Comparison of ENCODE assay signal across 36 mouse cellular contexts in genomic region chr5:137068711-137069110, GRCm38 (mm10). TPM values are rescaled to one million over a fixed set of nuclear protein-coding genes. Genes with fewer than 3 reads are reported as not detected.
DNase-seq lines count a peak whose midpoint lies in the region; ATAC-seq and TF ChIP-seq lines count a peak whose summit lies in the region.
"Had no signal": no experiment of that assay in that cellular context is flagged by ENCODE, and none has a peak within 500 bp of the region (broad histone marks: within the 10 kb centered on the region; RNA-seq: fewer than 3 reads in every experiment).

No protein-coding gene starts in this region.

- H3K36me3 ChIP-seq in myocyte (ENCODE audit: control insufficient read depth, insufficient read depth) = no peaks in the 10 kb centered on the region
- H3K36me3 ChIP-seq: embryonic facial prominence, embryonic 13.5 days; limb, embryonic 12.5 days; liver, embryonic 15.5 days; neural tube, embryonic 12.5 days had no signal

- H3K27me3 ChIP-seq in myocyte (ENCODE audit: control insufficient read depth, insufficient read depth, insufficient read length) = no peaks in the 10 kb centered on the region
- H3K27me3 ChIP-seq: embryonic facial prominence, embryonic 13.5 days; limb, embryonic 12.5 days; neural tube, embryonic 12.5 days; Patski had no signal

- peaks cover 31% of the 10 kb centered on the region for H3K79me2 ChIP-seq in myocyte (ENCODE audit: control insufficient read depth, insufficient read depth)

- H3ac ChIP-seq in myocyte (ENCODE audit: control insufficient read depth, insufficient read length) = no peak overlapping the region

- H3K4me3 ChIP-seq in myocyte = no peak overlapping the region
- H3K4me3 ChIP-seq: embryonic facial prominence, embryonic 13.5 days; erythroblast, embryonic 14.5 days; gastrocnemius, adult 2 months; limb, embryonic 12.5 days; liver, embryonic 15.5 days; neural tube, embryonic 12.5 days had no signal

- peak; percentile 34 for DNase-seq in CD4-positive, CD25-positive, alpha-beta regulatory T cell, adult 2 months (ENCODE audit: low read depth, low spot score)
- peak; percentile 87 for DNase-seq in R1 (ENCODE audit: low read depth, low spot score)
- DNase-seq in adrenal gland, postnatal 25 days = no peak
- no peak for DNase-seq in adrenal gland, adult 2 months
- DNase-seq: cerebellum, adult 8-10 months; cerebellum, postnatal 25 days; embryo, embryonic 11 days; gastrocnemius, adult 2 months; gastrocnemius, postnatal 36 days; heart, adult 18-20 months; heart, postnatal 4 days; kidney, adult 11 months; kidney, postnatal 14 days; layer of hippocampus, adult 9-11 months; lung, embryonic 14.5 days; lung, postnatal 14 days; midbrain, embryonic 14.5 days; right cerebral cortex, adult 18-20 months; right cerebral cortex, postnatal 4 days had no signal

- no peak for TF ChIP-seq POLR2A in myocyte (IDR thresholded peaks at IDR 0.05; ENCODE audit: insufficient read length, low read depth)

- peak overlapping the region; percentile 13 for H3K4me2 ChIP-seq in myocyte (ENCODE audit: low read depth)
- H3K4me2 ChIP-seq: embryonic facial prominence, embryonic 13.5 days; heart, embryonic 11.5 days; hindbrain, embryonic 14.5 days; limb, embryonic 12.5 days; liver, embryonic 15.5 days; lung, embryonic 14.5 days; neural tube, embryonic 12.5 days had no signal

- ATAC-seq in CD4-positive, CD25-positive, alpha-beta regulatory T cell, adult 4 months = no peak
- no peak for ATAC-seq in monocyte, adult 5-6 weeks (replicated peaks; ENCODE audit: insufficient number of reproducible peaks, low FRiP score, low TSS enrichment, poor library complexity, severe bottlenecking)
- ATAC-seq: forebrain, embryonic 16.5 days; inflammation-experienced regulatory T-cells, adult 6 months; Patski had no signal

TF ChIP-seq in myocyte, 11 proteins besides CTCF, POLR2A, EP300 and RAD21:
- no peak for TF ChIP-seq REST (IDR thresholded peaks at IDR 0.05; ENCODE audit: insufficient read depth, insufficient read length)
- no peak for TF ChIP-seq POLR2AphosphoS2 (IDR thresholded peaks at IDR 0.05; ENCODE audit: insufficient read length, low read depth)
- TF ChIP-seq TCF3 (IDR thresholded peaks at IDR 0.05; ENCODE audit: insufficient read length, low read depth) = no peak
- TF ChIP-seq MAX (IDR thresholded peaks at IDR 0.05; ENCODE audit: low read depth) = no peak
- no peak for TF ChIP-seq TCF12 (IDR thresholded peaks at IDR 0.05; ENCODE audit: insufficient read depth, poor library complexity, severe bottlenecking)
- no peak for TF ChIP-seq SRF (IDR thresholded peaks at IDR 0.05; ENCODE audit: control insufficient read depth, insufficient read length, low read depth)
- TF ChIP-seq MYOG (IDR thresholded peaks at IDR 0.05; ENCODE audit: control insufficient read depth in 1 of 3, insufficient read depth in 1 of 3, insufficient read length in 2 of 3, low read depth in 2 of 3) = no peak
- TF ChIP-seq USF1 (IDR thresholded peaks at IDR 0.05; ENCODE audit: low read depth) = no peak
- TF ChIP-seq E2F4 (IDR thresholded peaks at IDR 0.05; ENCODE audit: insufficient read depth) = no peak
- TF ChIP-seq MYOD1 (IDR thresholded peaks at IDR 0.05; ENCODE audit: control insufficient read depth in 1 of 3, insufficient read length in 2 of 3, low read depth in 2 of 3) = no peak
- no peak for TF ChIP-seq CEBPB (IDR thresholded peaks at IDR 0.05; ENCODE audit: insufficient read depth, poor library complexity, severe bottlenecking)

RNA-seq across cellular contexts. Expression of gene Serpine1, which starts 3.4 kb away (rescaled TPM):
- under 1 TPM in 1 of 2 experiments, not detected in 1; 0.20 TPM for polyA plus RNA-seq in CD4-positive, CD25-positive, alpha-beta regulatory T cell, adult 4 months (2017; shearing (Covaris generic))
- polyA plus RNA-seq in myocyte (2012; fragmentation: generic; extraction: Trizol) = 17.6 TPM
- not detected in 3 replicates for total RNA-seq in monocyte, adult 5-6 weeks (2017)
- total RNA-seq in adrenal gland, postnatal 25 days (2021) = 2.0 and 3.4 TPM in 2 replicates
- 1 to 10 TPM; 3.9 to 5.3 TPM for total RNA-seq in adrenal gland, adult 2 months (2021)
- polyA plus RNA-seq in adrenal gland, adult 2 months (2012; rRNA removed) = 1.3 and 2.1 TPM in 2 replicates
- polyA plus RNA-seq: erythroblast, embryonic 14.5 days; forebrain, embryonic 11.5 days; inflammation-experienced regulatory T-cells, adult 6 months had no signal

RNA-seq across cellular contexts. Expression of gene Ap1s1, which starts 22.8 kb away (rescaled TPM):
- polyA plus RNA-seq in CD4-positive, CD25-positive, alpha-beta regulatory T cell, adult 4 months (2017; shearing (Covaris generic)) = 10 to 100 TPM; 62.2 to 84.9 TPM
- 172 TPM for polyA plus RNA-seq in myocyte (2012; fragmentation: generic; extraction: Trizol)
- total RNA-seq in monocyte, adult 5-6 weeks (2017) = 11.6 to 30.8 TPM (median 18.7 TPM) in 3 replicates
- total RNA-seq in adrenal gland, postnatal 25 days (2021) = 97.4 and 117 TPM in 2 replicates
- total RNA-seq in adrenal gland, adult 2 months (2021) = 100 to 1,000 TPM in 1 of 2 experiments, 10 to 100 TPM in 1; 75.4 to 114 TPM
- 46.5 and 56.7 TPM in 2 replicates for polyA plus RNA-seq in adrenal gland, adult 2 months (2012; rRNA removed)

RNA-seq across cellular contexts. Expression of gene Vgf, which starts 42.5 kb away (rescaled TPM):
- polyA plus RNA-seq in CD4-positive, CD25-positive, alpha-beta regulatory T cell, adult 4 months (2017; shearing (Covaris generic)) = not detected
- polyA plus RNA-seq in myocyte (2012; fragmentation: generic; extraction: Trizol) = 0.04 TPM
- not detected in 3 replicates for total RNA-seq in monocyte, adult 5-6 weeks (2017)
- total RNA-seq in adrenal gland, postnatal 25 days (2021) = 7.4 and 11.0 TPM in 2 replicates
- total RNA-seq in adrenal gland, adult 2 months (2021) = 10 to 100 TPM; 10.1 to 51.2 TPM
- polyA plus RNA-seq in adrenal gland, adult 2 months (2012; rRNA removed) = 5.3 and 7.0 TPM in 2 replicates
- total RNA-seq: gastrocnemius, adult 2 months; gastrocnemius, postnatal 36 days; heart, adult 18-20 months; heart, postnatal 4 days; liver, adult 2 months had no signal
- polyA plus RNA-seq: heart, embryonic 16.5 days; inflammation-experienced regulatory T-cells, adult 6 months; liver, adult 2 months; liver, embryonic 15.5 days; spleen, adult 2 months had no signal

RNA-seq across cellular contexts. Expression of gene Trim56, which starts 47.3 kb away (rescaled TPM):
- polyA plus RNA-seq in CD4-positive, CD25-positive, alpha-beta regulatory T cell, adult 4 months (2017; shearing (Covaris generic)) = 10 to 100 TPM; 15.1 to 18.5 TPM
- polyA plus RNA-seq in myocyte (2012; fragmentation: generic; extraction: Trizol) = 5.9 TPM
- 36.1 to 76.1 TPM (median 37.9 TPM) in 3 replicates for total RNA-seq in monocyte, adult 5-6 weeks (2017)
- total RNA-seq in adrenal gland, postnatal 25 days (2021) = 44.0 and 53.3 TPM in 2 replicates
- total RNA-seq in adrenal gland, adult 2 months (2021) = 10 to 100 TPM; 37.1 to 47.0 TPM
- 13.3 and 19.6 TPM in 2 replicates for polyA plus RNA-seq in adrenal gland, adult 2 months (2012; rRNA removed)

Comparison
In these comparisons a context has a peak if more than half of its experiments do, and no peak if none do; other contexts are left out.
1. DNase-seq: peak in CD4-positive, CD25-positive, alpha-beta regulatory T cell, adult 2 months (single experiment) and R1 (single experiment); none in adrenal gland, postnatal 25 days (single experiment) and adrenal gland, adult 2 months (single experiment).